Mouse (Mus musculus) liver, postnatal 0 days (tissue): Measurements from ENCODE around the gene Gpsm1.

Experiments used
- CTCF ChIP-seq: sonication (generic); IDR thresholded peaks from 2 replicates; pipeline ENCODE4 v1.5.1; 2016; ENCODE audit warnings: antibody characterized with exemption, low read depth
- EP300 ChIP-seq: IDR thresholded peaks from 2 replicates; pipeline ENCODE4 v1.6.1; 2016; ENCODE audit warnings: antibody characterized with exemption, low read depth, mild to moderate bottlenecking

- TF ChIP-seq CTCF: no peak
- no peak for TF ChIP-seq EP300
Observed at GRCm38 (mm10) chr2:26313394-26313793, 1.9 kb upstream of the Gpsm1 start.
